Mouse (Mus musculus) C2C12 (cell line): Measurements from ENCODE around the gene Hs3st4.

ENCODE experiments used
- CTCF ChIP-seq: IDR thresholded peaks from one replicate; pipeline ENCODE4 v1.5.1; 2011; ENCODE audit not compliant: control insufficient read depth, insufficient read depth, insufficient read length
- FOSL1 ChIP-seq: IDR thresholded peaks from one replicate; pipeline ENCODE4 v1.8.0; 2011; ENCODE audit warnings: mild to moderate bottlenecking, low read length; ENCODE audit not compliant: poor library complexity, insufficient read depth, severe bottlenecking
- MAX ChIP-seq: IDR thresholded peaks from one replicate; pipeline ENCODE4 v1.6.1; 2011; ENCODE audit warnings: mild to moderate bottlenecking, control low read depth
- MYOD1 ChIP-seq: IDR thresholded peaks from one replicate; pipeline ENCODE4 v1.6.1; 2011; ENCODE audit warnings: low read depth; ENCODE audit not compliant: control insufficient read depth, insufficient read length
- USF1 ChIP-seq: IDR thresholded peaks from one replicate; pipeline ENCODE4 v1.6.1; 2011; ENCODE audit warnings: low read depth, mild to moderate bottlenecking, control low read depth, moderate library complexity

GRCm38 (mm10) chr7:123997266-123997665 is 14.6 kb downstream of the Hs3st4 start:
- TF ChIP-seq CTCF: no peak
- no peak for TF ChIP-seq USF1
- TF ChIP-seq FOSL1: no peak
- TF ChIP-seq MAX: no peak
- no peak for TF ChIP-seq MYOD1
